Mouse (Mus musculus): Measurements from ENCODE around the gene Masp1. TPM values are rescaled to one million over a fixed set of nuclear protein-coding genes. Genes with fewer than 3 reads are reported as not detected.

The Masp1 gene
- polyA plus RNA-seq, 1 experiment from 2014 or later = 28.4 TPM

DNA sequence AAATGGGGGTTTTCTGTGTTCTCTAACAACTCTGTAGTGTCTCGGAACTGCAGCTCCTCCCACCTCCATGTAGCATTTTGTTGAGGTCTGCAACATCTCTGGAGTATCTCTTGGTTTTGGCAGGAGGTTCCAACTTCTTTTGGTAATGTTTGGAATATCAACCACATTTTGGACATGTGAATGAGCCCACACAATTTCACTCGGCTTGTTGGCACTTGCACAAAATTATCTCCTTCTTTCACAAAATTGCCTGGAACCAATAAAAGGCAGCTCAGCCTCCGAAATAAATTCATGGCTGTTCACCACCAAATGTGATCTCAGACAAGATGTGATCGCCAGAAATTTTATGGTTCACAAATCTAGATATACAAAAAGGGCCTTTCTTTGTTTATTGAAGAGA is 8.6 kb upstream of the Masp1 start:
- no peaks in the 10 kb centered on the region for H3K36me3 ChIP-seq
- no peak for ATAC-seq (ENCODE audit: low FRiP score, low read depth)
- H3K4me1 ChIP-seq (replicated peaks) = no peaks in the 10 kb centered on the region
- no peaks in the 10 kb centered on the region for H3K9me3 ChIP-seq
- H3K4me3 ChIP-seq = no peak overlapping the region
- H3K4me2 ChIP-seq = no peak overlapping the region
- no peak overlapping the region for H3K27ac ChIP-seq (replicated peaks)
- 74% methylated on average over 4 of the region's 4 CpGs for WGBS
- H3K27me3 ChIP-seq = no peaks in the 10 kb centered on the region
- no peak overlapping the region for H3K9ac ChIP-seq

DNA sequence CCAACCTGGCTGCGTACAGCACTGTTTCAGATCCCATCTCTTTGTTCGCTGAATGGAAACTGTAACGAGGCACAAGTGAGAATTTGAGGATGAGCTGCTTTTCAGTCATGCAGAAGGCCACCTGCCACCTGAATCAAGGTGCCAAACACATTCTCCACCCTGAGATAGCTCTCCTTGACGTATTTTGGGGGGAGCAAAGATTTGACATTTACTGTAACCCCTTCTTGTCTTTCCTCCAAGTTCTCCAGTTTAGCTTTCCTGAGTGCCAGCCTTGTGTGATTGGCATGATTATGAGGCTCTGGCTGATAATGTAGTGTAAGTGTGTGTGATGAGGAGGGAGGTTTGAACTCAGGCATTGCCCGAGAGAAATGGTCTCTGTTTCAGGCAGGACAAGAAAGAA is 1.5 kb upstream of the Masp1 start:
- H3K4me1 ChIP-seq (replicated peaks) = peaks cover 59% of the 10 kb centered on the region
- H3K36me3 ChIP-seq = no peaks in the 10 kb centered on the region
- ATAC-seq (ENCODE audit: low FRiP score, low read depth) = no peak
- no peaks in the 10 kb centered on the region for H3K27me3 ChIP-seq
- no peak overlapping the region for H3K4me3 ChIP-seq
- no peak overlapping the region for H3K4me2 ChIP-seq
- H3K9me3 ChIP-seq = no peaks in the 10 kb centered on the region
- H3K9ac ChIP-seq = no peak overlapping the region
- WGBS = 71% methylated on average over 5 of the region's 5 CpGs
- H3K27ac ChIP-seq (replicated peaks) = no peak overlapping the region

DNA sequence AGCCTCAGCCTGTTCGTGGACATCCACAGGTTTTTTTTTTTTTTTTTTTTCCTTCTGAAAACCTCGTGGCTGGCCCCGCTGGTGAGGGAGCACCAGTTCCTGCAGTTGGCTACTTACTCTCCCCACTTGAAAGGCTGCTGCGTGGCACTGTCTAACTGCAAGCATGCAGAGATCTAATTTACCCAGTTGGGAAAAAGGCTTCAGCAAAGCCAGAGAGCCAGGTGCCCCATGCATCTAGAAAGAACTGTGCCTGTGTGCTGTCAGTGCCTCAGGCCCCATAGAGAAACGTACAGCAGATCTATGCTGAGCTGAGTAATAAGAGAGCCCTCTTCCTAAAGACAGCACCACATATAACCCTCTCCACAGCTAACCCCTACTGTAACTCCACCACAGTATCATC is 477 bp upstream of the Masp1 start:
- Histone ChIP-seq H3K36me3 (no peaks in the 10 kb centered on the region), H3K27me3 (no peaks in the 10 kb centered on the region), H3K9me3 (no peaks in the 10 kb centered on the region), H3K9ac (peak overlapping the region; percentile 64; the same call in 1 of the 2 replicates), H3K4me1 (replicated peaks) (peaks cover 69% of the 10 kb centered on the region), H3K4me3 (peak overlapping the region; percentile 47), H3K27ac (replicated peaks) (peak overlapping the region; percentile 90), H3K4me2 (peak overlapping the region; percentile 73)
- WGBS = 9% methylated on average over 5 of the region's 5 CpGs
- 0 out of 2 replicates have a peak, but pooled peaks have one; percentile 7 for ATAC-seq (ENCODE audit: low FRiP score, low read depth)

DNA sequence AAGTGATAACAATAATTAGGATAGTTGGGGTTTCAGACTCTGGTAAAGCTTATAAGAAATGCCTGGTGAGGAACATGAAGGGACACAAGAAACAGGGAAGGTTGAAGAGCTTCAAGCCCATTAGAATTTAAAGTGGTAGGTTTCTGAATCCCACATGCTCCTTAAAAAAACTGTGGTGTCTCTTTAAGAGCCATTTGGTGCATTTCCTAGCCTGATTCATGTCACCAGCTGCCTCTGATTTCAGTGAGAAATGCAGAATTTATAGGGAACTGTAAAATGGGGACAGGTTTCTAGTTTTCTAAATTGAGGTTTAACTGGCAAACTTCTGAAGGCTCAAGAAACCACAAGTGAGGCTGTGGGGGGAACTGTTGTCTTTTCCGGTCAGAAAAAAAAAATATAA is 844 bp downstream of the Masp1 start:
- Histone ChIP-seq H3K4me1 (replicated peaks) (peaks cover 73% of the 10 kb centered on the region), H3K9me3 (no peaks in the 10 kb centered on the region), H3K36me3 (no peaks in the 10 kb centered on the region), H3K4me2 (peak overlapping the region; percentile 73), H3K4me3 (peak overlapping the region; percentile 47), H3K27ac (replicated peaks) (peak overlapping the region; percentile 90), H3K27me3 (no peaks in the 10 kb centered on the region), H3K9ac (peak overlapping the region; percentile 64)
- ATAC-seq (ENCODE audit: low FRiP score, low read depth) = no peak
- 12% methylated on average over 1 of the region's 1 CpGs for WGBS

DNA sequence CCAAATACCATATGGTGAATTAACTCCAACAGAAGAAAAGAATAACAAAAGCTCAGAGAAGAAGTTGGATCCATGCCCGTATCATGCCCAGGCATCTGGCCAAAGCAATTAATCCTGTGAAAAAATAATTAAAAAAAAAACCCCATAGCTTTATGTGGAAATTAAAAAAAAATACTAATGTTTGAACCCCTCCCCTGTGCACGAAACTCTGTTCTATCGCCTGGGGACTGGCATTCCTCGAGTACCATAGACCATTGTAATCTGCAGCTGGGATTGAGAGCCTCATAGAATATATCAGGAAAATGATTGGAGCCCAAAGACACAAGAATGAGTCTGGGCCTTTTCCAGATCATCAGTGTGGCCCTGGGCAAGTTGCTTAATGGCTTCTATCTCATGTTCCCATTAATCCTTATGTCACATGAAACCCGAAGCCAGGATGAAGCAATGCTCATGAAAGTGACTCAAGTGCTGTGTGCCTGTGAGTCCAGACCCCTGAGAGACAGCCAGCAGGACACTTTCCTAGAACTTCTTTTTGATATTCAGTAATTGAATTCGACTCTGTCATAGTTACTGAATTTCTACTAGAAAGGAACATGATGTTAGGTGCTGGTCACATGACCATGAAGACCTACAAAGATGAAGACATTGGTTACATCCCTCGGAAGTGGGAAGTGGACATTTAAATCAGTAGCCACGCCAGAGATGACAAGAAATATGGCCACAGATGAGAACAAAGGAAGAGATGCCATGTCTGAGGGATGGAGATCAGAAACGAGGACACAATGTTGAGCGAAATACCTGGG is 1.8 kb downstream of the Masp1 start:
- Histone ChIP-seq H3K4me1 (replicated peaks) (peaks cover 73% of the 10 kb centered on the region), H3K9ac (no peak overlapping the region), H3K27ac (replicated peaks) (peak overlapping the region; percentile 90), H3K4me3 (peak overlapping the region; percentile 47), H3K36me3 (no peaks in the 10 kb centered on the region), H3K4me2 (peak overlapping the region; percentile 73), H3K9me3 (no peaks in the 10 kb centered on the region), H3K27me3 (no peaks in the 10 kb centered on the region)
- 50% methylated on average over 10 of the region's 10 CpGs for WGBS
- 0 out of 2 replicates have a peak, but pooled peaks have one; percentile 10 for ATAC-seq (ENCODE audit: low FRiP score, low read depth)

DNA sequence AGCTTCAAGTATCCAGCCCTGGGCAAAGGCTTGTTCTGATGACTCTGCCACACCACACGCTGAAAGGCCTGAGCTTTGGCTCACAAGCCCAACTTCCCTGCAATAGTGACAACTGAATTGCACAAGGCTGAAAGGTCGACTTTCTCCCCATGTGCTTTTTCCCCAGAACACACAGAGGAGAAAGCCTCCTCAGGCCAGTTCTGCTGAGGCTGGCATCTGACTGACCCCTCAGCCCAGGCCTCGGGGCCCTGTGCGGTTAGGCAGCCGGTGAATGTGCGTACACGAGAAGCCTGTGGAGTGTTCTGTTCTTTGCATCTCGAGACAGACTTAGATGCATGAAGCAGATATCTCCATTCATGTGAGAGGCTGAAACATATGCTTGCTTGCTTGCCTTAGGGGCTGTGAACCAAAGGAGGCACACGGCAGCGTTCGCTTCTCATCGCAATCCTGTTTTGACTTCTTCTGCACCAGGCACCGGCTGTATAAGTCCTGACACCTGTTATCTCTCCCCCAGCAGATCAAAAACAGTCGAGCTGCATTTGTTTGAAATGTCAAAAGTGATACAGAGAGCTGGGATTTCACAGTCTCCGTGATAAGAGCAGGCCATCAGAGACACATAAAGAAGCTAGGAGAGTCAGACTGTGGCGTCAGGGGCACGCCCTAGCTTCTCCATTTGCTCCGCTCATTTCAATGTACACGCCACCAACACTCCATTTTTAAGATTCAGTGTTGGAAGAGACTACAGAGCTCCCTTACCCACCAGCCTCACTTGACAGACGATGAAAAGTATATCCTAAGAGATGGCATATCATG is 2.7 kb downstream of the Masp1 start:
- H3K4me3 ChIP-seq = peak overlapping the region; percentile 12
- no peak overlapping the region for H3K9ac ChIP-seq
- ATAC-seq (ENCODE audit: low FRiP score, low read depth) = no peak
- H3K9me3 ChIP-seq = no peaks in the 10 kb centered on the region
- H3K27me3 ChIP-seq = no peaks in the 10 kb centered on the region
- WGBS = 41% methylated on average over 20 of the region's 20 CpGs
- H3K27ac ChIP-seq (replicated peaks) = peak overlapping the region; percentile 90
- no peaks in the 10 kb centered on the region for H3K36me3 ChIP-seq
- peak overlapping the region; percentile 73 for H3K4me2 ChIP-seq
- H3K4me1 ChIP-seq (replicated peaks) = peaks cover 71% of the 10 kb centered on the region

DNA sequence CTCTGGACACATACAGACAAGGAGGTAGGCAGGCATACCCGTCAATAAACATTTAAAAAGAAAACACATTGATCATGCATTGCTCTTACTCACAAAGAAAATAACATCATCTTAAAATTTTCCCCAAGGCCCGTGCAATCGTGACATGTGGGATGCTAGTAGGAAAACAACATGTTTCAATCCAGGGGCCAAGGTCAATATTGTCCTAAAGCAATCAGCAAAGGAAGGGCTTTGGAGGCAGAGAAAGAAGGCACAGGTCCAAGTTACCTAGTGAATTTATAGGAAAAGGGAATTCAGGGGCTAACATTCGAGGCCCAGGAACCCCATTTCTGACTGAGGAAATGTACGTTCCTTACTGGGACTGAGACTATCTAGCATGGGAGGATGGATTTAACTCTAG is 3.4 kb downstream of the Masp1 start:
- Histone ChIP-seq H3K27me3 (no peaks in the 10 kb centered on the region), H3K4me1 (replicated peaks) (peaks cover 64% of the 10 kb centered on the region), H3K9me3 (no peaks in the 10 kb centered on the region), H3K9ac (no peak overlapping the region), H3K4me2 (peak overlapping the region; percentile 73), H3K4me3 (no peak overlapping the region), H3K27ac (replicated peaks) (peak overlapping the region; percentile 90), H3K36me3 (no peaks in the 10 kb centered on the region; the same call in 1 of the 2 replicates)
- WGBS = 85% methylated on average over 5 of the region's 5 CpGs
- ATAC-seq (ENCODE audit: low FRiP score, low read depth) = no peak

DNA sequence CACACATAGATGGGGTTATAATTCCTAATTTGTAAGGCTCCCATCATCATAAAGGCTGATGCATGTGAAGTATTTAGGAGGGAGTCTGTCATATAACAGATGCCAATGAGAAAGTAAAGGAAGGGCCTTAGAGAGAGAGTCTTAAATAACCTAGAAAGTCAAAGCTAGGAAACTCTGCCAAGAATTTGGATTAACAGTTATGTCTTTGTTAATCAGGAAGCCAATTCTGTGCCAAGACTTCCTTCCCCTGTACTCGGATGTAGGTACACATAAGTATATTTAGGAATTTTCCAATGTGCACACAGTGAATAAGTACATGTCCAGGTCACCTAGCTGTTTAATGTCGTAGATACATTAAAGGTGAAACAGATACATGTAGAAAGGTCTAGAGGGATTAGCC is 4.0 kb downstream of the Masp1 start:
- 0 out of 2 replicates have a peak overlapping the region, but pooled peaks have one; percentile 34 for H3K27ac ChIP-seq (replicated peaks)
- H3K4me3 ChIP-seq = no peak overlapping the region
- 73% methylated on average over 2 of the region's 2 CpGs for WGBS
- no peak for ATAC-seq (ENCODE audit: low FRiP score, low read depth)
- H3K9me3 ChIP-seq = no peaks in the 10 kb centered on the region
- peaks cover 60% of the 10 kb centered on the region for H3K4me1 ChIP-seq (replicated peaks)
- no peak overlapping the region for H3K4me2 ChIP-seq
- no peaks in the 10 kb centered on the region; the same call in 1 of the 2 replicates for H3K36me3 ChIP-seq
- H3K9ac ChIP-seq = no peak overlapping the region
- no peaks in the 10 kb centered on the region for H3K27me3 ChIP-seq

DNA sequence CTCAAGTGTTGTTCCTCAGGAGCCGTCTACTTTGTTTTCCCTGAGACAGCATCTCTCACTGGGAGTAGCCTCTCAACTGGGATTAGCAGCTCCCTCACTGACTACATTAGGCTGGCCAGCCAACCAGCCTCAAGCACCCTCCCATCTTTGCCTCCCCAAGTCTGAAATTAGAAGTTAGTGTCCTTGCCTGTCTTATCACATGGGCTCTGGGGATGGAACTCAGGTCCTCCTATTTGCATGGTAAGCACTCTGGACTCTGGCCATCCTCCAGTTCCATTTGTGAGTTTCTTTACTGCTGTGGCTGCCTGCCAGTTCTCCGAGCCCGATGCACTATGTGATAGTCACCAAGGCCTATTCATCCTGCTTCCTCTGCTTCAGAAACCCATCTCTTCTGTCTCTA is 4.8 kb downstream of the Masp1 start:
- ATAC-seq (ENCODE audit: low FRiP score, low read depth) = peak; percentile 6; the same call in 1 of the 2 replicates
- WGBS = 43% methylated on average over 3 of the region's 3 CpGs
- Histone ChIP-seq H3K36me3 (peaks cover 5% of the 10 kb centered on the region; the same call in 1 of the 2 replicates), H3K4me1 (replicated peaks) (peaks cover 51% of the 10 kb centered on the region), H3K27me3 (no peaks in the 10 kb centered on the region), H3K9ac (no peak overlapping the region), H3K4me2 (no peak overlapping the region), H3K4me3 (no peak overlapping the region), H3K9me3 (no peaks in the 10 kb centered on the region), H3K27ac (replicated peaks) (peak overlapping the region; percentile 34; the same call in 1 of the 2 replicates)

DNA sequence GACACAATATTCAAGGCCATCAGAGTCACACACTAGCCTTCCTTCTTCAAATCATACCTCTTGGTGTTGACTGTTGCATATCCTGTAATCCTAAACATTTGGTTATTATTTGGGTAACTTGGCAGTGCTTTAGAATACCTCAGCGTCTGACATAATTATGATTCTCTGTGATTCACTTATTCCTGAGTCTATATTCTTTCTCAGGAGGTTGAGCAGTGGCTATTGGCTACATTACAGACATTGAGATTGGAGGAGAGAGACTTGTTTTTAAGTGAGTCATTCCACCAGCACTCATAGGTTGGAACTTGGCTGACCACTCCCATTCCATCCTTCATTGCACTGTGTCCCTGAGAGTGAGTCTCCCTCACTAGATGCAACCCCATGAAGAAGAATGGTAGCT is 7.2 kb downstream of the Masp1 start:
- Histone ChIP-seq H3K27me3 (no peaks in the 10 kb centered on the region), H3K9me3 (no peaks in the 10 kb centered on the region), H3K4me2 (no peak overlapping the region), H3K4me1 (replicated peaks) (peaks cover 27% of the 10 kb centered on the region), H3K27ac (replicated peaks) (no peak overlapping the region), H3K9ac (no peak overlapping the region), H3K4me3 (no peak overlapping the region), H3K36me3 (peaks cover 5% of the 10 kb centered on the region; the same call in 1 of the 2 replicates)
- WGBS = 83% methylated on average over 1 of the region's 1 CpGs
- ATAC-seq (ENCODE audit: low FRiP score, low read depth) = no peak

DNA sequence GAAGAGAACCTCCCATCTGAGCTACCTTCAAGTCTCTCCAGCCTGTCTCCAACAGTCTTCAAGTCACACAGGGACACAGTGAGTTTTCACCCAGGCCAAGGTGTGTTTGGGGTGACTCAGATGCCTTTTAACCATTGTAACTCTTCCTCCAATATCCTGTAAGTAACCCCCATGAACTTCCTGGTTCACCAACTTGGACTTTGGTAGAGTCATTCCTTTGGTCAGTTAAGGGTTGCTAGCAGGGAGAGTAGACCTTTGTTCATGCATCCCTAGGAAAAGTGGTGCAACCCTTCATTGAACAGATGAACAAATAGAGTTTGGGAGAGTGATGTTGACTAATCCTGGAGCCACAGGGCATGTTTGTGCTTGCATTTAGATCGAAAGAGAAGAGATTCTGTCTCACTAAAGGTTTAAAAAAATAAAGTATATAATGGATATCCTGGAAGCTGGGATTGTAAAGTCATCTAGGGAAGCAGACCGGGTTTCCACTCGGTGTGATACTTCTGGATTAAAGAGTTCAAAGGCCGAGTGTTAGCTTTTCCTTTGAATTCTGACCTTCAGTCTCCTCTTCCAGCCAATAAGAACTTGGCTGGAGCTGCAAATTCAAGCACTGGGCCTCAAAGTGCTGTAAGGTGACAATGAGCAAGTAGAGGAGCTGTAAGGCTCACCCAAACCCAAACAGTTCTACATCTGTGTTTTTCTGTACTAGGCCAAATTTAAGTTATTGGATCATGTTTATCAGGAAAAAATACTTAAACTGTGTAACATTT is 9.3 kb downstream of the Masp1 start:
- Histone ChIP-seq H3K4me3 (no peak overlapping the region), H3K27me3 (no peaks in the 10 kb centered on the region), H3K4me2 (no peak overlapping the region), H3K36me3 (peaks cover 5% of the 10 kb centered on the region; the same call in 1 of the 2 replicates), H3K27ac (replicated peaks) (no peak overlapping the region), H3K9ac (no peak overlapping the region), H3K4me1 (replicated peaks) (peaks cover 7% of the 10 kb centered on the region), H3K9me3 (no peaks in the 10 kb centered on the region)
- ATAC-seq (ENCODE audit: low FRiP score, low read depth) = no peak
- WGBS = 85% methylated on average over 4 of the region's 4 CpGs

All from hindbrain, embryonic 15.5 days (tissue).